Mouse (Mus musculus): ENCODE data around the gene Prr14. TPM values are rescaled to one million over a fixed set of nuclear protein-coding genes. Genes with fewer than 3 reads are reported as not detected.

Gene Prr14
- total RNA-seq, 4 experiments from 2014 or later: 14.8 to 18.4 (median 16.7) TPM

- no peak for DNase-seq (ENCODE audit: low spot score in 2 of 2)
Observed at GRCm38 (mm10) chr7:127511241-127511640, 51.8 kb downstream of the Prr14 start.

GRCm38 (mm10) chr7:127511808-127512230 lies 52.4 kb downstream of the Prr14 start, which contains the start of gene Srcap:
Srcap (plus strand) TSS chr7:127511983.
- DNase-seq (ENCODE audit: low spot score in 2 of 2): peak; percentile 93 to 97

GRCm38 (mm10) chr7:127512231-127513015 lies 53.0 kb downstream of the Prr14 start:
- DNase-seq (ENCODE audit: low spot score in 2 of 2): peak; percentile 87 to 92

DNA sequence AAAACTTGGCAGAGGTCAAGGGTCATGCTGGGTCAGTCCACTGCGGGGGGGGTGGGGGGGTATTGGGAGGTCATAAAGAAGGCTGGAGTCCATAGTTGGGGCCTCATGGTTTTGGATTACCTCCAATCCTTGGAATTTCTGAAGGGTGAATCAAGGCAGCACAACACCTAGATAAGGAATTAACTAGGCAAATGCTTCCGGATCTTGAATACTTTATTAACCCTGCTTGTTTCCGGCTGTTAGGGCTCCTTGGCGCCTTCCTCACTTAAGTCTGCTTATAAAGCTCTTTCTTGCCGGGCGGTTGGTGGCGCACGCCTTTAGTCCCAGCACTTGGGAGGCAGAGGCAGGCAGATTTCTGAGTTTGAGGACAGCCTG lies 53.6 kb downstream of the Prr14 start:
- DNase-seq (ENCODE audit: low spot score in 2 of 2): peak in 1 of 2 experiments; percentile 20

DNA sequence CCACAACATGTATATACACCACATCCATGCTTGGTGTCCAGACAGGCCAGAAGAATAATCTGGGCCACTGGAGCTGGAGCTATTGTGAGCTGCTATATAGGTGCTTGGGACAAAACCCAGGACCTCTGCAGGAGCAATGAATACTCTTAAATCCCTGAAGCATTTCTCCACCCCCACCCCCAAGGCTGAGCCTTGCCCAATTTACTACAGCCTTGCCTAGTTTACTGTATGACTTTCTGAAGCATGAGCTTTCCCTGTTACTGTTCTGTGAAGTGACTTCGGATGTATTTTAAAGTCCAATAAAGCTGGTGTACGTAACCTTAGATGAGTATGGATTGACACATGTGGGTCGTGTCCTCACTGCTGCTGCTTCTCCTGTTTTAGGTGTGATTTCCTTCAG lies 54.4 kb downstream of the Prr14 start:
- DNase-seq (ENCODE audit: low spot score in 2 of 2): no peak

DNA sequence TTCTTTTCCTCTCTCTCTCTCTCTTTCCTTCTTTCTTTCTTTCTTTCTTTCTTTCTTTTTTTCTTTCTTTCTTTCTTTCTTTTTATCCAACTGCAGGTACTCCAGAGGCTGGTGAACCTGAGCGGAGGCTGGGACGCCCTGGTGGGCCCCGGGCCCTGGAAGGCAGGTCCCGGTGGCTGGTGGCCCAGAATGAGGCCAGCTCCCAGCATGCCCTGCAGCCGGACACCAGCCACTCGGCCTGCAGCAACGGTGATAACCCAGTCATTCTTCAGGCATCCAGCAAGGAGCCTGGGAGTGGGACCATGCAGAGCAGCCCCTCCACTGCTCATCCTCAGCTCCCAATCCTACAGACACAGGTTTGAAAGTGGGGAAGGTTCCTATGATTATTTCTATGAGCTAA lies 56.4 kb downstream of the Prr14 start:
- DNase-seq (ENCODE audit: low spot score in 2 of 2): peak in 1 of 2 experiments; percentile 17

DNA sequence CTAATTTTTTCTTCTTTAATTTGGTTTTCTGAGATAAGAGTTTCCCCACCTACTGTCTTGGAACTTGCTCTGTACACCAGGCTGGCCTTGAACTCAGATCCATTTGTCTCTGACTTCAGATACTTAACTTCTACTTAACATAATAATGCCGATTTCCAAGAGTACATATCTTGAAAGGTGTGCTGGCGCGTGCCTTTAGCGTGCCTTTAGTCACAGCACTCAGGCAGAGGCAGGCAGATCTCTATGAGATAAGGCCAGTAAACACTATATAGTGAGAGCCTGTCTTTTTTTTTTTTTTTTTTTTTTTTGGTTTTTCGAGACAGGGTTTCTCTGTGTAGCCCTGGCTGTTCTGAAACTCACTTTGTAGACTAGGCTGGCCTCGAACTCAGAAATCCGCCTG lies 56.9 kb downstream of the Prr14 start:
- DNase-seq (ENCODE audit: low spot score in 2 of 2): no peak

GRCm38 (mm10) chr7:127519284-127519683 lies 59.9 kb downstream of the Prr14 start, which contains the start of gene Gm42715:
Gm42715 (plus strand) TSS chr7:127519584.
- no peak for DNase-seq (ENCODE audit: low spot score in 2 of 2)

Small RNAs within 50 kb of the gene (microRNA-seq; reads per million reads assigned to microRNA genes)
- gene Gm47278: not detected
- not detected for gene Mir7060

Other genes with a start within 250 kb of the Prr14 start
- gene Zfp553, start 226.6 kb upstream of the Prr14 start, total RNA-seq (2022): 1 to 10 TPM; 4.2 to 5.5 (median 4.8) TPM
- 1 to 10 TPM; 1.0 to 2.8 (median 1.4) TPM for gene Sept1, start 226.5 kb upstream of the Prr14 start, total RNA-seq (2022)
- 10 to 100 TPM; 13.7 to 21.0 (median 18.3) TPM for gene Zfp771, start 215.3 kb upstream of the Prr14 start, total RNA-seq (2022)
- gene Dctpp1, start 198.9 kb upstream of the Prr14 start, total RNA-seq (2022): 10 to 100 TPM; 31.3 to 38.3 (median 33.9) TPM
- 10 to 100 TPM; 38.1 to 45.4 (median 41.6) TPM for gene Sephs2, start 185.6 kb upstream of the Prr14 start, total RNA-seq (2022)
- under 1 TPM; 0.07 to 0.25 (median 0.17) TPM for gene Itgal, start 163.4 kb upstream of the Prr14 start, total RNA-seq (2022)
- gene Zfp768, start 114.0 kb upstream of the Prr14 start, total RNA-seq (2022): 10 to 100 TPM; 39.1 to 55.1 (median 41.1) TPM
- 1 to 10 TPM; 3.0 to 3.4 (median 3.1) TPM for gene Zfp747, start 83.6 kb upstream of the Prr14 start, total RNA-seq (2022)
- gene 9130019O22Rik, start 72.4 kb upstream of the Prr14 start, total RNA-seq (2022): 1 to 10 TPM; 1.5 to 2.5 (median 2.1) TPM
- gene E430018J23Rik, start 66.0 kb upstream of the Prr14 start, total RNA-seq (2022): 1 to 10 TPM; 1.6 to 2.2 (median 1.7) TPM
- 1 to 10 TPM; 1.4 to 2.3 (median 1.9) TPM for gene Zfp764, start 52.8 kb upstream of the Prr14 start, total RNA-seq (2022)
- 1 to 10 TPM; 1.3 to 3.4 (median 2.2) TPM for gene Zfp688, start 37.5 kb upstream of the Prr14 start, total RNA-seq (2022)
- gene Zfp689, start 10.5 kb upstream of the Prr14 start, total RNA-seq (2022): 1 to 10 TPM in 3 of 4 experiments, under 1 TPM in 1; 0.88 to 1.3 (median 1.2) TPM
- 10 to 100 TPM; 21.9 to 29.3 (median 25.1) TPM for gene Fbrs, start 19.6 kb downstream of the Prr14 start, total RNA-seq (2022)
- 10 to 100 TPM; 44.3 to 52.4 (median 48.6) TPM for gene Srcap, start 52.4 kb downstream of the Prr14 start, total RNA-seq (2022)
- 1 to 10 TPM; 4.4 to 8.0 (median 5.5) TPM for gene Gm42715, start 60.0 kb downstream of the Prr14 start, total RNA-seq (2022)
- gene Tmem265, start 101.8 kb downstream of the Prr14 start, total RNA-seq (2022): not detected
- gene Phkg2, start 113.7 kb downstream of the Prr14 start, total RNA-seq (2022): 10 to 100 TPM in 1 of 4 experiments, 1 to 10 TPM in 3; 8.0 to 10.6 (median 8.4) TPM
- gene Ccdc189, start 129.0 kb downstream of the Prr14 start, total RNA-seq (2022): 1 to 10 TPM; 2.0 to 2.6 (median 2.2) TPM
- gene Rnf40, start 129.2 kb downstream of the Prr14 start, total RNA-seq (2022): 10 to 100 TPM; 28.6 to 32.3 (median 30.6) TPM
- gene Zfp629, start 156.2 kb downstream of the Prr14 start, total RNA-seq (2022): 1 to 10 TPM; 6.8 to 7.8 (median 7.4) TPM
- gene Bcl7c, start 249.3 kb downstream of the Prr14 start, total RNA-seq (2022): 10 to 100 TPM; 33.5 to 36.0 (median 34.1) TPM